In the genomic region with DNA sequence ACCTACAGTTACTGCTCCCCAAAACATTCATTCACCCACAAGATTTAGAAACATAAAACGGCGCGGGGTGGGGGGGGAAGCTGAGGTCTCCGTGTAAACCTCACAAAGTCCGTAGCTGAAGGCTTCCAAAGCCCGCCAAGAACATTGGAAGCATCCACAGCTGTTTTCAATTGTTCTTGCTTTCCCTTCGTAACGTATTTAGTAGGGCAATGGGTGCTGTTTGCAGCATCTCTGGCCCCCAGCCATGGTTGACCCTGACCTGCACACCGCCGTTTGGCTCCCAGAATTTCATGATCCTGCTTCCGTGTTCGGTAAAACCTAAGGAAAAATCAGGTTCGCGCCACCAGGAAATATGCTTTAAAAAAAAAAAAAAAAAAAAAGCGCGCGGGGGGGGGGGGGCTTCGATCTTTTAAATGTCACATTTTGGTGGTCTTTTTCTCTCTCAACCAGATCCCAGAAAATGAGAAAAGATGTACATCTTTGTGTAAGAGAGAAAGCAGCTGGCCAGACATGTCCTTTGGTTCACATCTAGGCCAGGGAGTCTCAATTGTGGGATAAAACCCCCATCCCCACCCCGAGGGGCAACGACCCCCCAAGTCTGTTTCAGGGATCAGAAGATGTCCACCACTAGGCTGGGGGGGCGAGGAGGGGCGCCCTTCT, we compare ENCODE assay signal across 8 mouse cellular contexts. TPM values are rescaled to one million over a fixed set of nuclear protein-coding genes. Genes with fewer than 3 reads are reported as not detected.
DNase-seq lines count a peak whose midpoint lies in the region; ATAC-seq lines count a peak whose summit lies in the region.

No protein-coding gene starts in this region.

- peak overlapping the region; percentile 54 for H3K4me2 ChIP-seq in embryonic facial prominence, embryonic 14.5 days (ENCODE audit: low read depth, low read length)
- peak overlapping the region; percentile 49 for H3K4me2 ChIP-seq in hindbrain, embryonic 16.5 days (ENCODE audit: low read length)
- peak overlapping the region; percentile 61 for H3K4me2 ChIP-seq in midbrain, embryonic 12.5 days (replicated peaks)

- H3K27me3 ChIP-seq in embryonic facial prominence, embryonic 14.5 days (replicated peaks; ENCODE audit: control insufficient read depth, insufficient read depth, low read length), result no peaks in the 10 kb centered on the region
- H3K27me3 ChIP-seq in hindbrain, embryonic 16.5 days (replicated peaks; ENCODE audit: control insufficient read depth, insufficient read depth, low read length), result no peaks in the 10 kb centered on the region
- H3K27me3 ChIP-seq in midbrain, embryonic 12.5 days, result no peaks in the 10 kb centered on the region

- peak; percentile 19 for DNase-seq in cerebellum, adult 11 months
- DNase-seq in cerebellum, postnatal 4 days (ENCODE audit: low spot score in 2 of 2), result no peak
- peak; percentile 18 for DNase-seq in ZHBTc4 (ENCODE audit: low read depth, low spot score)
- peak; percentile 74 for DNase-seq in embryonic facial prominence, embryonic 14.5 days (ENCODE audit: low spot score)
- DNase-seq in Muller cell, postnatal 12 days (ENCODE audit: inconsistent ontology term), result no peak
- DNase-seq in left cerebral cortex, postnatal 25 days (ENCODE audit: low spot score in 2 of 2), result no peak

- intact Hi-C loops in left cerebral cortex, postnatal 25 days (cut with DNase I), result loop anchor here (2.0 to 5.0 kb wide), 3 partner anchors 145 to 636 kb away; partner anchors contain the start of genes Asb4 and Casd1

- no peaks in the 10 kb centered on the region; the same call in 1 of the 2 replicates for H3K4me1 ChIP-seq in embryonic facial prominence, embryonic 14.5 days (ENCODE audit: control insufficient read depth, insufficient read depth, low read length)
- H3K4me1 ChIP-seq in hindbrain, embryonic 16.5 days (ENCODE audit: control insufficient read depth, insufficient read depth, low read depth, low read length), result no peaks in the 10 kb centered on the region; the same call in none of the 2 replicates
- H3K4me1 ChIP-seq in midbrain, embryonic 12.5 days, result peaks cover 16% of the 10 kb centered on the region

- peak overlapping the region; percentile 77 for H3K27ac ChIP-seq in embryonic facial prominence, embryonic 14.5 days (replicated peaks; ENCODE audit: low read depth, low read length)
- H3K27ac ChIP-seq in hindbrain, embryonic 16.5 days (ENCODE audit: low read depth, low read length), result peak overlapping the region; percentile 60
- peak overlapping the region; percentile 79 for H3K27ac ChIP-seq in midbrain, embryonic 12.5 days (replicated peaks)

- 44% methylated on average over 20 of the region's 22 CpGs for WGBS in embryonic facial prominence, embryonic 14.5 days
- 49% methylated on average over 21 of the region's 22 CpGs for WGBS in hindbrain, embryonic 16.5 days
- WGBS in midbrain, embryonic 12.5 days, result 53% methylated on average over 22 of the region's 22 CpGs

- ATAC-seq in embryonic facial prominence, embryonic 14.5 days (ENCODE audit: low read depth), result no peak
- ATAC-seq in hindbrain, embryonic 16.5 days, result no peak
- no peak for ATAC-seq in midbrain, embryonic 12.5 days (ENCODE audit: low FRiP score, low read depth)

- H3K9me3 ChIP-seq in embryonic facial prominence, embryonic 14.5 days (ENCODE audit: control insufficient read depth, low read length), result peaks cover 24% of the 10 kb centered on the region
- H3K9me3 ChIP-seq in hindbrain, embryonic 16.5 days (ENCODE audit: control insufficient read depth, low read length), result peaks cover 10% of the 10 kb centered on the region
- peaks cover 14% of the 10 kb centered on the region for H3K9me3 ChIP-seq in midbrain, embryonic 12.5 days

- peak overlapping the region; percentile 56 for H3K4me3 ChIP-seq in embryonic facial prominence, embryonic 14.5 days (ENCODE audit: low read depth, low read length)
- peak overlapping the region; percentile 41 for H3K4me3 ChIP-seq in hindbrain, embryonic 16.5 days (ENCODE audit: low read length)
- peak overlapping the region; percentile 55 for H3K4me3 ChIP-seq in midbrain, embryonic 12.5 days

- no peaks in the 10 kb centered on the region for H3K36me3 ChIP-seq in embryonic facial prominence, embryonic 14.5 days (ENCODE audit: control insufficient read depth, insufficient read depth, low read length)
- H3K36me3 ChIP-seq in hindbrain, embryonic 16.5 days (ENCODE audit: control insufficient read depth, insufficient read depth, low read length), result no peaks in the 10 kb centered on the region
- H3K36me3 ChIP-seq in midbrain, embryonic 12.5 days, result no peaks in the 10 kb centered on the region

- peak overlapping the region; percentile 78 for H3K9ac ChIP-seq in embryonic facial prominence, embryonic 14.5 days (ENCODE audit: low read depth, low read length)
- H3K9ac ChIP-seq in hindbrain, embryonic 16.5 days (ENCODE audit: low read depth, low read length), result peak overlapping the region; percentile 58
- H3K9ac ChIP-seq in midbrain, embryonic 12.5 days (replicated peaks), result peak overlapping the region; percentile 79

RNA-seq across cellular contexts. Expression of gene Sgce, which starts 0.8 kb away (rescaled TPM):
- 67.1 and 69.8 TPM in 2 replicates for polyA plus RNA-seq in embryonic facial prominence, embryonic 14.5 days (2014; fragmentation: Nextera tagmentation; extraction: Ambion mirVana)
- 58.3 and 59.7 TPM in 2 replicates for polyA plus RNA-seq in hindbrain, embryonic 16.5 days (2015; fragmentation: Nextera tagmentation; extraction: Ambion mirVana)
- polyA plus RNA-seq in midbrain, embryonic 12.5 days (2016; fragmentation: Nextera tagmentation; extraction: Ambion mirVana), result 62.6 and 67.3 TPM in 2 replicates
- 10 to 100 TPM; 34.7 to 35.1 TPM for total RNA-seq in left cerebral cortex, postnatal 25 days (2021)

RNA-seq across cellular contexts. Expression of gene Peg10, which starts 0.9 kb away (rescaled TPM):
- polyA plus RNA-seq in embryonic facial prominence, embryonic 14.5 days (2014; fragmentation: Nextera tagmentation; extraction: Ambion mirVana), result 21.2 and 22.3 TPM in 2 replicates
- 4.6 and 7.0 TPM in 2 replicates for polyA plus RNA-seq in hindbrain, embryonic 16.5 days (2015; fragmentation: Nextera tagmentation; extraction: Ambion mirVana)
- 6.4 and 7.6 TPM in 2 replicates for polyA plus RNA-seq in midbrain, embryonic 12.5 days (2016; fragmentation: Nextera tagmentation; extraction: Ambion mirVana)
- total RNA-seq in left cerebral cortex, postnatal 25 days (2021), result 10 to 100 TPM; 12.5 to 19.1 TPM

Comparison
In these comparisons a context has a peak if more than half of its experiments do, and no peak if none do; other contexts are left out.
1. DNase-seq: peak in cerebellum, adult 11 months (single experiment), ZHBTc4 (single experiment) and embryonic facial prominence, embryonic 14.5 days (single experiment); none in cerebellum, postnatal 4 days (0 of 2), Muller cell, postnatal 12 days (single experiment) and left cerebral cortex, postnatal 25 days (0 of 2).
2. Peak in every context shown above with its lines, with median percentiles within 50 percentile points of each other: H3K27ac ChIP-seq, H3K4me2 ChIP-seq, H3K4me3 ChIP-seq and H3K9ac ChIP-seq.